Mouse (Mus musculus) liver, postnatal 0 days (tissue): Measurements from ENCODE around the gene Adcy10. TPM values are rescaled to one million over a fixed set of nuclear protein-coding genes. Genes with fewer than 3 reads are reported as not detected.
A peak's percentile ranks its signal among the peaks of the same experiment; 100 is the strongest.

Source experiments
- ATAC-seq: fragments of 200-750 bp; cut with Nextera tagmentation; 2 replicates; pipeline ENCODE4 v1.8.0; 2017; ENCODE audit warnings: mild to moderate bottlenecking, moderate library complexity
- DNase-seq: peaks from one replicate; pipeline ENCODE4 v3.0.0-alpha.2; 2016
- H3K27ac ChIP-seq: fragments of 300-500 bp; sonication (generic); 2 replicates; pipeline ENCODE4 v1.5.1; 2014; ENCODE audit warnings: antibody characterized with exemption, moderate library complexity, mild to moderate bottlenecking, low read depth
- H3K27me3 ChIP-seq: fragments of 300-500 bp; sonication (generic); 2 replicates; pipeline ENCODE4 v1.6.1; 2014; ENCODE audit warnings: low read length, control low read depth, mixed read lengths; ENCODE audit not compliant: insufficient read depth
- H3K36me3 ChIP-seq: fragments of 300-500 bp; sonication (generic); replicated peaks from 2 replicates; pipeline ENCODE4 v1.6.1; 2014; ENCODE audit warnings: mild to moderate bottlenecking, control low read depth, low read length, moderate library complexity, mixed read lengths; ENCODE audit not compliant: insufficient read depth
- H3K4me1 ChIP-seq: fragments of 300-500 bp; sonication (generic); 2 replicates; pipeline ENCODE4 v1.6.1; 2014; ENCODE audit warnings: antibody characterized with exemption, mild to moderate bottlenecking, control low read depth; ENCODE audit not compliant: insufficient read depth
- H3K4me2 ChIP-seq: fragments of 300-500 bp; sonication (generic); 2 replicates; pipeline ENCODE4 v1.6.1; 2014; ENCODE audit warnings: low read depth, mild to moderate bottlenecking, low read length, moderate library complexity, mixed read lengths
- H3K4me3 ChIP-seq: fragments of 300-500 bp; sonication (generic); 2 replicates; pipeline ENCODE4 v1.5.1; 2014; ENCODE audit warnings: low read depth, low read length
- H3K9ac ChIP-seq: fragments of 300-500 bp; sonication (generic); replicated peaks from 2 replicates; pipeline ENCODE4 v1.6.1; 2014; ENCODE audit warnings: mild to moderate bottlenecking, moderate library complexity
- H3K9me3 ChIP-seq: fragments of 300-500 bp; sonication (generic); 2 replicates; pipeline ENCODE4 v1.6.1; 2016; ENCODE audit warnings: mild to moderate bottlenecking, control low read depth, low read length, mixed read lengths
- CTCF ChIP-seq: sonication (generic); IDR thresholded peaks from 2 replicates; pipeline ENCODE4 v1.5.1; 2016; ENCODE audit warnings: antibody characterized with exemption, low read depth
- EP300 ChIP-seq: IDR thresholded peaks from 2 replicates; pipeline ENCODE4 v1.6.1; 2016; ENCODE audit warnings: antibody characterized with exemption, low read depth, mild to moderate bottlenecking
- WGBS: fragments of 180-500 bp; shearing (Covaris S2); extraction: QIAGEN DNeasy Blood & Tissue Kit; methylation state at CpG from one replicate; pipeline ENCODE4 v1.1.7; 2014; ENCODE audit not compliant: insufficient replicate concordance; 5-methylcytosine and 5-hydroxymethylcytosine counted together
- polyA plus RNA-seq: library from polyadenylated mRNA; unstranded; fragments of >200 nt; fragmentation: Nextera tagmentation; extraction: Ambion mirVana; gene quantifications from 2 replicates; pipeline ENCODE4 v1.2.1, GENCODE M21; 2015

The Adcy10 gene
- polyA plus RNA-seq, 1 experiment from 2014 or later, result 0.19 TPM

- peak; percentile 71 for DNase-seq
- Histone ChIP-seq H3K27me3 (no peaks in the 10 kb centered on the region), H3K9ac (peak overlapping the region; percentile 99), H3K27ac (peak overlapping the region; percentile 99), H3K4me2 (peak overlapping the region; percentile 74), H3K9me3 (no peaks in the 10 kb centered on the region), H3K36me3 (no peaks in the 10 kb centered on the region), H3K4me1 (no peaks in the 10 kb centered on the region), H3K4me3 (peak overlapping the region; percentile 98)
- TF ChIP-seq EP300 (no peak), CTCF (no peak)
- peak; percentile 3; the same call in 1 of the 2 replicates for ATAC-seq
- under 1% methylated on average over 51 of the region's 60 CpGs for WGBS
Observed at GRCm38 (mm10) chr1:165459503-165460181, 25.3 kb upstream of the Adcy10 start.

DNA sequence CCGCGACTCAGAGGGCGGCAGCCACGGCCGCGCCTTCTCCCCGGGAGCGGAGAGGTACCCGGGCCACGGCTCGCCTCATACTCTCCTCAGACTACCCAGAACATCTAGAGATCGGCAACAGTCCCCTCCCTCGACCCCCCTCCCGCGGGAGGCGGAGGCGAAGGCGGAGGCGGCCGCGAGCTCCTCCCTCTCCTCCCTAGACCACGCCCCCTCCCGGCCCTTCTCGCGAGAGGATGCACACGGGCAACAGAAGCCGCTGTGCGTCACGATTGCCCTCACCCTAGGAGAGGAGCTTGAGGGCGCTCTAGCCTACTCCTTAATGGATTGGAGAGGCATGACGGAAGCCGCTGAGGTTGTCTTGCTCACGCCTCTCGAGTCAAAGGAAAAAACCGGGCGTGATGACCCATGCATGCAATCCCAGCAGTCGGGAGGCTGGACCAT lies 24.6 kb upstream of the Adcy10 start, which contains the start of the genes Dcaf6 and Mpc2:
Gene Dcaf6 (minus strand): TSS at position 116 of the 441 bp plus-strand sequence.
Gene Mpc2 (plus strand): TSS at position 278 of the 441 bp plus-strand sequence.
- H3K4me3 ChIP-seq, result peak within 1 kb of the TSS; percentile 98
- ATAC-seq, result peak; percentile 85
- no peaks in the 10 kb centered on the region for H3K4me1 ChIP-seq
- 0% methylated on average over 32 of the region's 37 CpGs for WGBS
- DNase-seq, result peak; percentile 100
- TF ChIP-seq EP300 (peak; percentile 84; the same call in 1 of the 2 replicates), CTCF (peak; percentile 54)
- no peaks in the 10 kb centered on the region for H3K27me3 ChIP-seq
- H3K4me2 ChIP-seq, result peak within 1 kb of the TSS; percentile 85
- H3K9ac ChIP-seq, result peak within 1 kb of the TSS; percentile 99
- H3K27ac ChIP-seq, result peak within 1 kb of the TSS; percentile 99
- H3K36me3 ChIP-seq, result no peaks in the 10 kb centered on the region
- H3K9me3 ChIP-seq, result no peaks in the 10 kb centered on the region

DNA sequence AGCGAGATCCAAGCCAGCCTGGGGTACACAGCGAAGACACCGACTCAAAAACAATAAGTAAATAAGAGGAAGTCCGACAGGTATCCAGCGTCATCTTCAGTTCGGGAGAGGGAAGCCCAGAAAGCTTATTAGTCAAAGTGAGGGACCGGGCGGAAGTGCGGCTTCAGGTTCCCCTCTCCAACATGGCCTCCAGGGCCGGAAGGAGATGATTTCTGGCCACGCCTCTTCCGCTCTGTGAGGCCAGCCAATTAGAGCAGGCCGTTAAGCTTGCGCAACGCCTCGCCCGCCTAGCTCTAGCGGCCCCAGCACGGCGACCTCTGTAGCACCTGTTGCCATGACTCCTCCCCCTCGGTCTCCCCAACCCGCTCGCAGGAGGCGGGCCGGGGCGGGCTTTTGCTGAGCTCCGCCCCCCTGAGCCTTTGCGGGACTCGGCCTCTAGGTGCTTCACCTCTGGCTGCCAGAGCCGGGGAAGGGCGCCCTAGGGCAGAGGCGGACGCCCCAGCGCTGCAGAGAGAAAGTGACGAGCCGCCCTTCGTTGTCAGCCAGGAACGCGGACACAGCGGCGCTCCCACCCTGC lies 24.1 kb upstream of the Adcy10 start:
- peak; percentile 89 for ATAC-seq
- Histone ChIP-seq H3K27me3 (no peaks in the 10 kb centered on the region), H3K9me3 (no peaks in the 10 kb centered on the region), H3K9ac (peak overlapping the region; percentile 99), H3K4me2 (peak overlapping the region; percentile 85), H3K36me3 (no peaks in the 10 kb centered on the region), H3K4me3 (peak overlapping the region; percentile 98), H3K4me1 (no peaks in the 10 kb centered on the region), H3K27ac (peak overlapping the region; percentile 99)
- TF ChIP-seq EP300, result no peak; the same call in none of the 2 replicates
- TF ChIP-seq CTCF, result peak; percentile 73
- WGBS, result under 1% methylated on average over 40 of the region's 41 CpGs
- DNase-seq, result peak; percentile 100

DNA sequence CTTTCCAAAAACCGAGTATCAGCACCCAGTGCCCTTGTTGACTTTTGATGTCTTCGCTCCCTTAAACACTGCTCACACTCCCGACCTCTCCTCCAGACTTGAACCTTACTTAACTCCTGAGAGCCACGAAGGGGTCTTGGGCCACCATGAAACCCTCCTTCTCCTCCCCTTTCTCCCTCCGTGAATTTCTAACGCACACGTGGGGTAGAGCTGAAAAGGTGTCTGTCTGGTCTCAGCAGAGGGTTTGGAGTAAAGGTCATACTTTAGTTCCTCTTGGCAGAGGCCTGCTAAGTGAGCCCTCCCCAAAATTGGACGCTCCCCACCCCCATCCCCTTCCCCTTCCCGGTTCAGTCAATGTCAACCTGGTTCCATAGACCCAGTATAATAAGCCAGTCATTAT lies 23.3 kb upstream of the Adcy10 start:
- no peaks in the 10 kb centered on the region for H3K36me3 ChIP-seq
- peak overlapping the region; percentile 85 for H3K4me2 ChIP-seq
- under 1% methylated on average over 9 of the region's 9 CpGs for WGBS
- H3K9me3 ChIP-seq, result no peaks in the 10 kb centered on the region
- H3K27me3 ChIP-seq, result no peaks in the 10 kb centered on the region
- TF ChIP-seq CTCF, result no peak
- ATAC-seq, result no peak
- peak overlapping the region; percentile 96 for H3K9ac ChIP-seq
- H3K4me1 ChIP-seq, result no peaks in the 10 kb centered on the region
- peak overlapping the region; percentile 82 for H3K4me3 ChIP-seq
- H3K27ac ChIP-seq, result peak overlapping the region; percentile 99
- DNase-seq, result peak; percentile 62

GRCm38 (mm10) chr1:165462861-165463260 lies 22.1 kb upstream of the Adcy10 start:
- peak overlapping the region; percentile 82 for H3K4me3 ChIP-seq
- TF ChIP-seq CTCF, result no peak
- TF ChIP-seq EP300, result no peak
- WGBS, result 43% methylated on average over 1 of the region's 1 CpGs
- peak overlapping the region; percentile 42; the same call in 1 of the 2 replicates for H3K9ac ChIP-seq
- H3K36me3 ChIP-seq, result no peaks in the 10 kb centered on the region
- ATAC-seq (no peak), DNase-seq (no peak)
- H3K27me3 ChIP-seq, result no peaks in the 10 kb centered on the region
- no peaks in the 10 kb centered on the region for H3K9me3 ChIP-seq
- 0 out of 2 replicates have a peak, but pooled peaks cover 2% of the 10 kb centered on the region for H3K4me1 ChIP-seq
- peak overlapping the region; percentile 60 for H3K27ac ChIP-seq
- H3K4me2 ChIP-seq, result peak overlapping the region; percentile 85

DNA sequence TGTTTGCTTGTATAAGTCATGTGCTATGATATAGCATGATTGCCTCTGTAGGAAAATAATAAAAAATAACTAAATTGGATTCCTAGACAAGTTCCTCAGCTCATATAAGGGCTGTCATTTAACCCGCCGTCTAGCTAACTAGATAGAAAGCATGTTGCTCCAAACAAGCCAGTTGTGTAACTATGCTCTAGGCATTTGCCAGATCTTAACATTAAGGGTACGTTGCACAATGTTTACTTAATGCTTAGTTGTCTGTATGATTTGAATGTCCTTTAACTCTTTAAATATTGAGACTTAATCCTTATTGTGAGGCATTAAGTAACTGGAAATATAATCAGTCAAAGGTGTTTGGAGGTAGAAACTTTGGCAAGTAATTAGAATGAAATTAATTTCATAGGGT lies 20.4 kb upstream of the Adcy10 start:
- Histone ChIP-seq H3K9ac (no peak overlapping the region), H3K27ac (no peak overlapping the region), H3K27me3 (no peaks in the 10 kb centered on the region), H3K4me3 (no peak overlapping the region), H3K4me2 (peak overlapping the region; percentile 51; the same call in 1 of the 2 replicates), H3K4me1 (peaks cover 9% of the 10 kb centered on the region; the same call in 1 of the 2 replicates), H3K9me3 (no peaks in the 10 kb centered on the region), H3K36me3 (no peaks in the 10 kb centered on the region)
- ATAC-seq (no peak), DNase-seq (no peak)
- peak; percentile 33; the same call in 1 of the 2 replicates for TF ChIP-seq EP300
- no peak for TF ChIP-seq CTCF
- 63% methylated on average over 3 of the region's 3 CpGs for whole genome bisulfite sequencing
